Mouse (Mus musculus) MEL (cell line): ENCODE measurements at regions not wholly inside any gene's neighbourhood (a gene's known extent, or its start where the extent isn't known, plus 50 kb on each side); places are given as distances from the start of the nearest gene placed in this dataset.

Experiments used
- DNase-seq: peaks from one replicate; pipeline ENCODE4 v3.0.0; 2011; ENCODE audit warnings: low read depth, low spot score
- H3K27ac ChIP-seq: 2 replicates; pipeline ENCODE4 v1.5.1; 2012; ENCODE audit warnings: low read depth, mild to moderate bottlenecking, control low read depth, low read length, moderate library complexity; ENCODE audit not compliant: control insufficient read depth
- H3K27me3 ChIP-seq, 2 experiments: fragments of 150-350 bp in 1 of 2; sonication (generic) in 1 of 2; 2 replicates each; pipeline ENCODE4 v1.6.1; 2012; ENCODE audit warnings: low read length in 2 of 2, mild to moderate bottlenecking in 2 of 2, improper control_type of control experiment in 1 of 2, moderate library complexity in 1 of 2; ENCODE audit not compliant: insufficient read depth in 2 of 2, control insufficient read depth in 1 of 2
- H3K36me3 ChIP-seq, 2 experiments: 2 replicates each; pipeline ENCODE4 v1.6.1; 2012 to 2014; ENCODE audit warnings: low read length in 2 of 2, improper control_type of control experiment in 1 of 2, inconsistent platforms in 1 of 2, mild to moderate bottlenecking in 1 of 2; ENCODE audit not compliant: insufficient read depth in 2 of 2, control insufficient read depth in 1 of 2
- H3K4me1 ChIP-seq, 2 experiments: fragments of 150-350 bp in 1 of 2; sonication (generic) in 1 of 2; 2 replicates each; pipeline ENCODE4 v1.6.1; 2012; ENCODE audit warnings: low read length in 2 of 2, improper control_type of control experiment in 1 of 2, mild to moderate bottlenecking in 1 of 2; ENCODE audit not compliant: insufficient read depth in 2 of 2, control insufficient read depth in 1 of 2
- H3K4me3 ChIP-seq, 2 experiments: fragments of 150-350 bp in 1 of 2; sonication (generic) in 1 of 2; 2 replicates each; pipeline ENCODE4 v1.5.1; 2012; ENCODE audit warnings: low read depth in 2 of 2, low read length in 2 of 2, mild to moderate bottlenecking in 2 of 2, moderate library complexity in 2 of 2, control low read depth in 1 of 2, improper control_type of control experiment in 1 of 2; ENCODE audit not compliant: control insufficient read depth in 1 of 2, insufficient read depth in 1 of 2
- H3K79me2 ChIP-seq: 2 replicates; pipeline ENCODE4 v1.6.1; 2012; ENCODE audit warnings: mild to moderate bottlenecking, low read length, moderate library complexity; ENCODE audit not compliant: control insufficient read depth, poor library complexity, insufficient read depth
- H3K9ac ChIP-seq: 2 replicates; pipeline ENCODE4 v1.6.1; 2012; ENCODE audit warnings: low read depth, mild to moderate bottlenecking, control low read depth, low read length, moderate library complexity; ENCODE audit not compliant: control insufficient read depth, poor library complexity, severe bottlenecking
- H3K9me3 ChIP-seq: fragments of 150-350 bp; sonication (generic); replicated peaks from 2 replicates; pipeline ENCODE4 v1.6.1; 2012; ENCODE audit warnings: mild to moderate bottlenecking, low read length, improper control_type of control experiment, moderate library complexity; ENCODE audit not compliant: insufficient read depth
- CTCF ChIP-seq, 3 experiments: IDR thresholded peaks in 2 of 3; conservative IDR thresholded peaks in 1 of 3; 2 replicates each; pipeline ENCODE4 v1.5.1; 2011 to 2012; ENCODE audit warnings: low read length in 3 of 3, low read depth in 2 of 3, mild to moderate bottlenecking in 2 of 3, improper control_type of control experiment in 1 of 3, inconsistent platforms in 1 of 3, mixed read lengths in 1 of 3, moderate library complexity in 1 of 3; ENCODE audit not compliant: control insufficient read depth in 1 of 3, insufficient read depth in 1 of 3, poor library complexity in 1 of 3, severe bottlenecking in 1 of 3
- E2F4 ChIP-seq: IDR thresholded peaks from 2 replicates; pipeline ENCODE4 v1.6.1; 2011; ENCODE audit warnings: low read depth, low read length, improper control_type of control experiment, borderline replicate concordance
- EP300 ChIP-seq, 2 experiments: IDR thresholded peaks; 2 replicates each; pipeline ENCODE4 v1.6.1; 2011; ENCODE audit warnings: improper control_type of control experiment in 2 of 2, low read length in 2 of 2, low read depth in 1 of 2, mild to moderate bottlenecking in 1 of 2
- ETS1 ChIP-seq: IDR thresholded peaks from 2 replicates; pipeline ENCODE4 v1.6.1; 2012; ENCODE audit warnings: low read depth, mild to moderate bottlenecking, inconsistent platforms, low read length, improper control_type of control experiment, moderate library complexity
- HCFC1 ChIP-seq: IDR thresholded peaks from 2 replicates; pipeline ENCODE4 v1.6.1; 2012; ENCODE audit warnings: low read depth, mild to moderate bottlenecking, inconsistent platforms, low read length, improper control_type of control experiment, moderate library complexity
- JUND ChIP-seq: IDR thresholded peaks from 2 replicates; pipeline ENCODE4 v1.6.1; 2011; ENCODE audit warnings: low read depth, mild to moderate bottlenecking, improper control_type of control experiment, low read length
- KAT2A ChIP-seq: conservative IDR thresholded peaks from 2 replicates; pipeline ENCODE4 v1.6.1; 2012; ENCODE audit warnings: low read depth, low read length, improper control_type of control experiment, inconsistent platforms
- MEF2A ChIP-seq: IDR thresholded peaks from 2 replicates; pipeline ENCODE4 v1.6.1; 2014; ENCODE audit warnings: low read depth, mild to moderate bottlenecking, inconsistent platforms, low read length, improper control_type of control experiment; ENCODE audit not compliant: poor library complexity, insufficient replicate concordance, severe bottlenecking; ENCODE audit errors: extremely low read depth
- MXI1 ChIP-seq: IDR thresholded peaks from 2 replicates; pipeline ENCODE4 v1.6.1; 2011; ENCODE audit warnings: mild to moderate bottlenecking, low read depth, low read length, improper control_type of control experiment
- MYC ChIP-seq: IDR thresholded peaks from 2 replicates; pipeline ENCODE4 v1.6.1; 2011; ENCODE audit warnings: low read depth, mild to moderate bottlenecking, low read length, improper control_type of control experiment, moderate library complexity
- NELFE ChIP-seq: IDR thresholded peaks from 2 replicates; pipeline ENCODE4 v1.6.1; 2011; ENCODE audit warnings: low read depth, low read length, improper control_type of control experiment
- POLR2AphosphoS2 ChIP-seq: IDR thresholded peaks from 2 replicates; pipeline ENCODE4 v1.6.1; 2011; ENCODE audit warnings: low read length, improper control_type of control experiment
- POLR2AphosphoS5 ChIP-seq: IDR thresholded peaks from 2 replicates; pipeline ENCODE4 v1.6.1; 2012; ENCODE audit warnings: low read depth, borderline replicate concordance, mild to moderate bottlenecking, inconsistent platforms, low read length, moderate library complexity, mixed read lengths
- RCOR1 ChIP-seq: IDR thresholded peaks from 2 replicates; pipeline ENCODE4 v1.6.1; 2012; ENCODE audit warnings: low read depth, mild to moderate bottlenecking, inconsistent platforms, low read length, improper control_type of control experiment
- SIN3A ChIP-seq: IDR thresholded peaks from 2 replicates; pipeline ENCODE4 v1.6.1; 2012; ENCODE audit warnings: low read length, improper control_type of control experiment, inconsistent platforms
- SMC3 ChIP-seq: IDR thresholded peaks from 2 replicates; pipeline ENCODE4 v1.6.1; 2011; ENCODE audit warnings: low read depth, low read length, improper control_type of control experiment
- TAL1 ChIP-seq: IDR thresholded peaks from 2 replicates; pipeline ENCODE4 v1.6.1; 2012; ENCODE audit warnings: mild to moderate bottlenecking, inconsistent platforms, low read length, moderate library complexity, mixed read lengths
- ZC3H11A ChIP-seq: IDR thresholded peaks from 2 replicates; pipeline ENCODE4 v1.6.1; 2012; ENCODE audit warnings: low read depth, mild to moderate bottlenecking, inconsistent platforms, low read length, improper control_type of control experiment

DNA sequence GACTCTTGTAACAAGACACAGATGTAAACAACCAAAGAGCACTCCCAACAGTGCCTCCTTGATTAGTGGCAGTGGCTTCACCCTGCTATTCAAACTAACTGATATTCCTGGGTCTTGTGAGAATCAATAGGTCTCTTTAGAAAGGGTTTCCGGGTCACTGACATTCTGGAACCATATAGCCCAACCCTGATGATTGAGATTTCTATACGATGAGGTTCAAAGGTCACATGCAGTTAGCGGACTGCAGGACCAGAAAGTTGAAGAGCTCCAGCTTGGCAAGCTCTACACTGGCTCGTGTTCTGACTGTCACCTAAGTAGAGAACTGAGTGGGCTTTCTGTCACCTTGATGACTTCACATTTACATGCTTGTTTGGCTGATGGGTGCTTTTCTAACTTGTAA lies 235.4 kb upstream of the Meis1 start:
- H3K4me3 ChIP-seq = no peak overlapping the region
- H3K9me3 ChIP-seq = no peaks in the 10 kb centered on the region
- peaks cover 6 to 10% of the 10 kb centered on the region in 2 experiments for H3K27me3 ChIP-seq
- H3K79me2 ChIP-seq = no peaks in the 10 kb centered on the region
- no peaks in the 10 kb centered on the region for H3K36me3 ChIP-seq
- DNase-seq = no peak
- H3K4me1 ChIP-seq = no peaks in the 10 kb centered on the region
- TF ChIP-seq SMC3 (no peak), ZC3H11A (no peak), POLR2AphosphoS5 (no peak), NELFE (no peak), CTCF (IDR thresholded peaks at IDR 0.05 in 2 of 3, conservative IDR thresholded peaks at IDR 0.05 in 1 of 3; ENCODE audit: control insufficient read depth in 1 of 3, insufficient read depth in 1 of 3, low read depth in 2 of 3, low read length in 3 of 3, poor library complexity in 1 of 3, severe bottlenecking in 1 of 3) (no peak), E2F4 (no peak)
- H3K9ac ChIP-seq = no peak overlapping the region
- no peak overlapping the region for H3K27ac ChIP-seq

DNA sequence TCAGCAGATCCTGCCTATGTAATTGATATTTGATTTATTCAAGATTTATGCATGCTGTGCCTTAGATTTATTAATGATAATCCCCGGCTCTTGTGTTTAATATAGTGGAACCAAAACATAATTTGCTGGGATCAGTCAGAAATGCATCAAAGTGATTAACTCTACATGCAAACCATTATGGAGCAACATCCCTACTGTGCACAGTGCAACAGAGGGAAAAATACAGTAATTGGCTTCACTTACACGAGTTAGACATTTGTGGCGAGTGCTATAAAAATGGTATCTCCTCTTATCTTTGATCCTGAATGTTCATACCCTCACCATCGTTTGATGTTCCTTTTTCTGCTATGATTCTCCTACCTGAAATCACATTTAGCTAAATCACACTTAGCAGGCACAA lies 238.8 kb upstream of the Meis1 start:
- no peak overlapping the region for H3K4me3 ChIP-seq
- TF ChIP-seq MEF2A (no peak), POLR2AphosphoS2 (no peak)
- DNase-seq = no peak
- no peaks in the 10 kb centered on the region for H3K4me1 ChIP-seq
- H3K36me3 ChIP-seq = no peaks in the 10 kb centered on the region
- H3K79me2 ChIP-seq = no peaks in the 10 kb centered on the region
- H3K27ac ChIP-seq = no peak overlapping the region
- no peaks in the 10 kb centered on the region for H3K9me3 ChIP-seq
- peaks cover 13 to 16% of the 10 kb centered on the region in 2 experiments for H3K27me3 ChIP-seq
- H3K9ac ChIP-seq = no peak overlapping the region

GRCm38 (mm10) chr11:19262832-19263231 lies 244.0 kb upstream of the Meis1 start:
- no peak for DNase-seq
- Histone ChIP-seq H3K4me1 (no peaks in the 10 kb centered on the region), H3K79me2 (no peaks in the 10 kb centered on the region), H3K27ac (no peak overlapping the region), H3K9ac (no peak overlapping the region), H3K4me3 (no peak overlapping the region), H3K9me3 (no peaks in the 10 kb centered on the region), H3K36me3 (no peaks in the 10 kb centered on the region), H3K27me3 (peaks cover 11 to 22% of the 10 kb centered on the region in 2 experiments)
- no peak for TF ChIP-seq HCFC1
- no peak for TF ChIP-seq KAT2A
- TF ChIP-seq ETS1 = no peak
- TF ChIP-seq EP300 (IDR thresholded peaks at IDR 0.05; ENCODE audit: low read depth in 1 of 2, low read length in 2 of 2) = no peak
- TF ChIP-seq MXI1 = no peak
- TF ChIP-seq RCOR1 = no peak
- no peak for TF ChIP-seq TAL1
- TF ChIP-seq MYC = no peak
- TF ChIP-seq SIN3A = no peak
- TF ChIP-seq JUND = no peak
- TF ChIP-seq, all 39 proteins: peak for 0
